Mouse (Mus musculus) neutrophil, adult 59 days (primary cell): ENCODE results near the gene Tmem270. TPM values are rescaled to one million over a fixed set of nuclear protein-coding genes. Genes with fewer than 3 reads are reported as not detected.

Experiments used
- total RNA-seq, 2 experiments: library from RNA; stranded (reverse); gene quantifications; 1 replicate in 1 of 2; 2 replicates in 1 of 2; pipeline ENCODE4 v1.2.4; 2023

Tmem270 gene
- not detected for total RNA-seq

DNA sequence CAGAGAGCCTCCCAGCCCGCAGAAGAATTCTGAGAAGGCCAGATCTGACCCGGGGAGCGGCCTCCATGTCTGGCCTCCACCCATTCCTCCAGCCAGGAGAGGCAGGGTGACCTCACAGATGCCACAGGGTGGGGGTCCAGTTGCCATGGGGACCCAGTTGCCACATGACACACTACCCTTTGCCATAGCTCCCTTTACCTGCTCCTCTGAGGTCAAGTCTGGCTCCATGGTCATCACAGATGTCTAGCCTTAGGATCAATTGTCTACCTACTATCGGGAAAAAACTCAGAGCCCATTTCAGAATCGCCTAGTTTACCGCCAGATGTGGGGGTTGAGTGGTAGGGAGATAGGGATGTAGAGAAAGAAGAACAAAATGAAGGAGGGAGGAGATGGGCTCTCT is at the start of gene Tmem270:
Gene Tmem270 (minus strand): TSS at position 101 of the 400 bp plus-strand sequence.

GRCm38 (mm10) chr5:134946857-134947255 is 40.3 kb upstream of the Tmem270 start, which contains the start of gene Cldn4:
Gene Cldn4, minus strand, starts transcription at chr5:134946934.

DNA sequence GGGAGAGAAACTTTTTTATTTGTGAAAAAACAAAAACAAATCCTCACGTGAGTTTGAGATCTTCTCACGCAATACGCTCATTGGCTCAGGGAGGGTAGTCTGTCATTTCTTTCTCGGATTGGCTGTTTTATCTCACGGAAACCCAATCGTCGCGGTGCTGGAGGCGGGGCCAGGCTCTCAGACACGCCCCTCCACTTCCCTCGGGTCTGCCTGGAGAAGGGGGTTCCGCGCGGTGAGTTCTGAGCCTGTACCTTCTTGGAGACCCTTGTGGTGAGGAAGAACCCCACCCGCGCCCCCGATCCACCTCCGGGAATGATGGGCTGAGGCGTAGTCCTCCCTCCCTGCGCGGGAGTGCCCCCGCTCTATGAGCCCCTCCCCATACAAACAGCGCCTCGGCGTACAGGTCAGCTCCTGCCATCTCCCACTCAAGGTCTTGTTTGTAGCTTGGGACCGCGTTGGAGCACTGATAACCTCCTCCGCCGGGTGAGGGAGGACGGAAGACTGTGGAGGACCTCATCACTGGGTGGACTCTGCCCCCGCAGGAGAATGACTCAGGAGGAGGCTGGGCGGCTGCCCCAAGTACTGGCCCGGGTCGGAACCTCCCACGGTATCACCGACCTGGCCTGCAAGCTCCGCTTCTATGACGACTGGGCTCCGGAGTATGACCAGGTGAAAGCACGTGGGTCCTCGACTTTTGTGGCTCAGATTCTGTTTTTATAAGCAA is 25.8 kb upstream of the Tmem270 start, which contains the start of gene Mettl27:
Gene Mettl27 (plus strand): TSS at position 190 of the 724 bp plus-strand sequence.

GRCm38 (mm10) chr5:134915311-134915710 is 8.8 kb upstream of the Tmem270 start, which contains the start of gene Cldn13:
Gene Cldn13, minus strand, starts transcription at chr5:134915526.

Other genes with a start within 250 kb of the Tmem270 start
- 10 to 100 TPM in 1 of 2 experiments, 1 to 10 TPM in 1; 7.4 to 11.5 TPM for gene Limk1, start 218.1 kb downstream of the Tmem270 start, total RNA-seq
- not detected for gene Eln, start 159.4 kb downstream of the Tmem270 start, total RNA-seq
- gene Cldn13, start 8.8 kb upstream of the Tmem270 start, total RNA-seq: 10 to 100 TPM in 1 of 2 experiments, 1 to 10 TPM in 1; 4.0 to 17.5 TPM
- gene Mettl27, start 25.6 kb upstream of the Tmem270 start, total RNA-seq: 1 to 10 TPM; 1.6 to 3.0 TPM
- gene Cldn4, start 40.2 kb upstream of the Tmem270 start, total RNA-seq: not detected
- not detected for gene Cldn3, start 79.5 kb upstream of the Tmem270 start, total RNA-seq
- gene Abhd11, start 102.4 kb upstream of the Tmem270 start, total RNA-seq: 10 to 100 TPM; 22.7 to 26.3 TPM
- under 1 TPM; 0.22 to 0.27 TPM for gene Stx1a, start 116.7 kb upstream of the Tmem270 start, total RNA-seq
- 10 to 100 TPM; 13.2 to 16.1 TPM for gene Dnajc30, start 157.5 kb upstream of the Tmem270 start, total RNA-seq
- gene Bud23, start 158.2 kb upstream of the Tmem270 start, total RNA-seq: 10 to 100 TPM; 29.6 to 34.5 TPM
- under 1 TPM in 1 of 2 experiments, not detected in 1; 0.31 TPM for gene Vps37d, start 171.5 kb upstream of the Tmem270 start, total RNA-seq
- under 1 TPM; 0.24 to 0.49 TPM for gene Mlxipl, start 183.2 kb upstream of the Tmem270 start, total RNA-seq
- 10 to 100 TPM; 10.6 to 11.1 TPM for gene Tbl2, start 242.9 kb upstream of the Tmem270 start, total RNA-seq